Mouse (Mus musculus): ENCODE measurements at regions not wholly inside any gene's neighbourhood (a gene's known extent, or its start where the extent isn't known, plus 50 kb on each side); places are given as distances from the start of the nearest gene placed in this dataset.
"Not testable (repeated sequence)": the region's sequence is repeated elsewhere in the genome, so short reads cannot be mapped to it uniquely, and the experiment has no call there.

DNA sequence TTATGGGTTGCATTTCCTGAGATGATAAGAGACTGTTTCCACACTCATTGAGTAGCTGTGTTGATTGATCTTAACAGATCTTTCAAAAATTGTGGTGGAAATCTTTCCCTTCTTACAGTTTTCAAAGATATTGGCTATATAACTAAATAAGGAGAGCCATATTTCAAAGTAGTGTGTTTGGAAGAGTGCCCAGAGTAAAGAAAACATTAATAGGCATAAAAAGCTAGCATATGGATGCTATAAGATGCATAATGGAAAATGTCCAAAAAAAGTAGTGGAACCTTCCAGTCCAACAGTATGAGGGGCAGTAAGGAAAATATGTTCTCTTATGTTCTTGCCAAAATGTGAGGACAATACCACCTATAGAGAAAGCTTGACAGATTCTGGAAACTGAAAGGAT lies 137.2 kb upstream of the Speer3 start:
- Histone ChIP-seq H3K36me3 (no peaks in the 10 kb centered on the region), H3K27ac (replicated peaks) (peak overlapping the region; percentile 69), H3K4me2 (replicated peaks) (no peak overlapping the region), H3K4me1 (no peaks in the 10 kb centered on the region), H3K9me3 (no peaks in the 10 kb centered on the region), H3K4me3 (no peak overlapping the region), H3K27me3 (no peaks in the 10 kb centered on the region), H3K9ac (replicated peaks) (no peak overlapping the region)
- peak; percentile 48; the same call in 1 of the 2 replicates for ATAC-seq (replicated peaks)

DNA sequence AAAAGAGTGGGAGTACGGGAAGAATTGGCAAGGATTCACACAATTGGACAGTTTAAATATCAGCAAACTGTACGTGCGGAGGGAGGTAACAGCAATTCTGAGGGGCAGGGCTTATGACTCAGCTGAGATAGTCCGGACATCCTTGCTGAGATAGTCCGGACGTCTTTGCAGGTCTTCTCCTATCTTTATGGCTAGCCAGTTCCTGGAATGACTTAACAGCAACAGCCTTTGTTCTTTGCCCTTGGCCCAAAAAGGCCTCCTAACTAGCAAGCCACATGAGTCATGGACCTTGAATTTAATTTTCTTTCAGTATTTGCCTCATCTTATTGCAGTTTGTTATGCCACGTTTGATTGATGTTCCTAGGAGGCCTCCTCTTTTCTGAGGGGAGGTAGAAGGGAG lies 133.1 kb upstream of the Speer3 start:
- H3K36me3 ChIP-seq; H3K9ac ChIP-seq (replicated peaks); H3K27ac ChIP-seq (replicated peaks); H3K4me3 ChIP-seq; H3K9me3 ChIP-seq; ATAC-seq (replicated peaks); H3K4me1 ChIP-seq; H3K4me2 ChIP-seq (replicated peaks); H3K27me3 ChIP-seq: not testable (repeated sequence)
- 91% methylated on average over 7 of the region's 7 CpGs for WGBS

DNA sequence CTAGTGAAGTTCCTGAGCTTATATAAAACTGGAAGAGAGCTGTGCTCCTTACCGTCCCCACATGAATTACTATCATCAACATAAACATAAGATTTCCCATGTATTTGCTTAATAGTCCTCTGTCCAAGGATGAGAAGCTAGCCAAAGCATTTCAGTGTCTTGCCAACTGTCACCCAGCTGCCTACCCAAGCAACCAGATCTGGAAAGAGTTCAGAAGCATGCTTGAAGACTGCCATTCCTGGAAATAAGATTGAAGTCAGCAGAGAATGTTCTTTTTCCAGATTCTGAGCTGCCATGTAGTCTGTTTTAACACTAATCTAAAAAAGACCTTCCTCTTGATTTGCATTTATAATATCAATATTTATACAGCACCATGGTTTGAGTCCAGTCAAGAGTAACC lies 131.9 kb upstream of the Speer3 start:
- Histone ChIP-seq H3K9me3 (no peaks in the 10 kb centered on the region), H3K27ac (replicated peaks) (no peak overlapping the region), H3K4me2 (replicated peaks) (no peak overlapping the region), H3K9ac (replicated peaks) (no peak overlapping the region), H3K36me3 (no peaks in the 10 kb centered on the region), H3K4me3 (no peak overlapping the region), H3K4me1 (no peaks in the 10 kb centered on the region), H3K27me3 (no peaks in the 10 kb centered on the region)
- no peak for ATAC-seq (replicated peaks)
- WGBS = 88% methylated on average over 1 of the region's 1 CpGs

DNA sequence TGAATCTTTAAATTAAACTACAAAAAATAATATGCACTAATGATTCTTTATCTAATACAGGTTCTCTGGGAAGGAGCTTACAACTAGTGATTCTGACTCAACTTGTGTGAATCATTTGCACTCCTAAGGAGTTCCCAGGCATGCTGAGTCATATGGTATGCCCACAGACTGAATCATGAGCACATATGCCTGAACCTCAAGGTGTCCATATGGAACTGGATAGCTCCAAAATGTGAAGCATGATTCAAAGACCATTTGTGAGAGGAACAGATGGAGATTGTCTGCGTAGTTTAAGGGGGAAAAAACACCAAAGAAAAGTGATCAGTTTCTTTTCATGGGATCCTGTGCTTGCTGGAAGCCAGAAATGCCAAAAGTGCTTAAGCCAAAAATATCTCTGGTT lies 124.0 kb upstream of the Speer3 start:
- Histone ChIP-seq H3K27me3 (no peaks in the 10 kb centered on the region), H3K36me3 (no peaks in the 10 kb centered on the region), H3K9ac (replicated peaks) (no peak overlapping the region), H3K27ac (replicated peaks) (no peak overlapping the region), H3K4me2 (replicated peaks) (no peak overlapping the region), H3K9me3 (no peaks in the 10 kb centered on the region), H3K4me1 (no peaks in the 10 kb centered on the region), H3K4me3 (no peak overlapping the region)
- ATAC-seq (replicated peaks) = peak; percentile 58; the same call in 1 of the 2 replicates
- WGBS = 68% methylated on average over 1 of the region's 1 CpGs

DNA sequence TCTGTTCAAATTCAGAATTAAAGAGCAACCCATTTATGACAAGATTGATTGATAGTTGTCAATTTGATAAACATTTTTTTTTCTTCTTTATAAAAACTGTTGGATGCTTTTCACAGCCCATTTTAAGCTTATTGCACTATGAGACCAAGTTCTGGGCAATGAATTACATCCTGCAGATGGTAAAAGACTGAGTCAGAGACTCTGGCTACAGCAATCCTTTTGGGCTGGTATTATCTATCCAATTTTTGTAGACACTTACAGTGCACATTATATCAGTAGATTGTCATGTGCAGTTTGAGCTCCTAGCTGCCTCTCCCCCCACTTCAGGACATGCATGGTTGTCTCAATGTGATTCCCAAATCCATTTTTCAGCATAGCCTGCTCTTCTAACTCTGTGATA lies 122.6 kb upstream of the Speer3 start:
- Histone ChIP-seq H3K27ac (replicated peaks) (no peak overlapping the region), H3K9me3 (no peaks in the 10 kb centered on the region), H3K36me3 (no peaks in the 10 kb centered on the region), H3K4me1 (no peaks in the 10 kb centered on the region), H3K27me3 (no peaks in the 10 kb centered on the region), H3K4me3 (no peak overlapping the region), H3K4me2 (replicated peaks) (no peak overlapping the region), H3K9ac (replicated peaks) (no peak overlapping the region)
- ATAC-seq (replicated peaks) = no peak

DNA sequence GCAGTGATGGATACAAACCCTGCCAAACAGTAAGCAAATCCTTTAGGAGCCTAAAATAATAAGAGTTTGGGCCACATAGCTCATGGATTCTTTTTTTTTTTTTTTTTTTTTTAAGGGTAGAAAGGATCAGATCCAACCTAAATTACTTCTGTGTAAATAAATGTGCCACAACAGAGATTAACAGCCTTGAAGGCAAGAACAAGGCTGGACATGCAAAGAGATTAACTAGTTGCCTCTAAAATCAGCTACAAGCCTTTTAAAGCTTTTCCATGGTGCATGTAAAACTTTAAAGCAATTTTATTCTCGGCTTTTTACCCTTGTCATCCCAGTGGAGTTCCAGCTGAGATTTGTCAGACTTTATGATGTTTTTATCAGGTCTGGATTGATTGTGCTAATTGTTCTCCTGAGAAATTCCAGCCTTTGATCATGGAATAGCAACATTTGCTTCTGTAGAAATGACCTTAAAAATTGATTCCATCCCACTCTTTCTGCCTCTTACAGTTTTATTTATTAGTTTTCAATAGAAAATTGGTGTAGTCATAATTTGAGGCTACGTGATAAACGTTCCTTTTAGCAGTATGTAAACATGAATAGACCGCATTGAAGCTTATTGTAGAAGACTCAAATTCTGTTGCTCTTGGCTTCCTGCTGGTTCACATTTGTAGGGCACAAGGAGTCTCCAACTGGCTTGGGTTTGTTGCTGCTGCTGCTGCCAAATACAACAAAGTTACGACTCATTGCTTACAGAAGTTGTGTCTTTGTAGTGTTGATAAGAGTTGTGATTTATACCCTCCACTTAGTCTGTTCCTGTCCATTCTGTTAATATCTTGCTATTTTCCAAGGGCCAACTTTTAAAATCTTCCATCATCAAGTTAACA lies 100.3 kb upstream of the Speer3 start:
- no peak overlapping the region for H3K4me3 ChIP-seq
- WGBS = 50% methylated on average over 5 of the region's 5 CpGs
- H3K9ac ChIP-seq (replicated peaks) = no peak overlapping the region
- H3K4me2 ChIP-seq (replicated peaks) = no peak overlapping the region
- ATAC-seq (replicated peaks) = no peak
- H3K4me1 ChIP-seq = no peaks in the 10 kb centered on the region
- no peaks in the 10 kb centered on the region for H3K27me3 ChIP-seq
- H3K36me3 ChIP-seq = no peaks in the 10 kb centered on the region
- no peaks in the 10 kb centered on the region for H3K9me3 ChIP-seq
- no peak overlapping the region for H3K27ac ChIP-seq (replicated peaks)

DNA sequence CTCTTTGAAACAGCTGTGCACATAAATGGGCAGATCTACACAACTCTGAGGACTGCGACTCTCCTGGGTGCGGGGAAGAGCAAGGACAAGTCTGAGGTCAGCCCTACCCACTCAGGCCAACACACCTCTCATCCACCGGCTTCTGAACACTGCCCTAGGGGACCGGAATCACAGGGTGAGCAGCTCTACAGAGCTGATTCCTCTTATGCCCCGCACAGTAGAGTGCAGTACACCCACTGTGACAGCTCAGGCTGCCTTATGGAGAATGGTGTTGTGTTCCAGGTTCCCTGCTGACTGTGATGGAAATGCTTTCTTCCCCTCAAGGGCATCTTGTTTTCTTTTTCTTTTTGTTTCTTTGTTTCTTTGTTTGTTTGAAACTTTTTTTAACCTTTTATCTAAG lies 96.6 kb upstream of the Speer3 start:
- no peak for ATAC-seq (replicated peaks)
- H3K4me2 ChIP-seq (replicated peaks) = no peak overlapping the region
- 40% methylated on average over 5 of the region's 5 CpGs for WGBS
- H3K9me3 ChIP-seq = no peaks in the 10 kb centered on the region
- H3K27me3 ChIP-seq = no peaks in the 10 kb centered on the region
- no peak overlapping the region for H3K9ac ChIP-seq (replicated peaks)
- H3K4me1 ChIP-seq = no peaks in the 10 kb centered on the region
- H3K27ac ChIP-seq (replicated peaks) = no peak overlapping the region
- no peaks in the 10 kb centered on the region for H3K36me3 ChIP-seq
- H3K4me3 ChIP-seq = no peak overlapping the region

Data from forebrain, embryonic 15.5 days (tissue).